Mouse (Mus musculus): Measurements from ENCODE around the gene Pbld1. TPM values are rescaled to one million over a fixed set of nuclear protein-coding genes. Genes with fewer than 3 reads are reported as not detected.

Pbld1 gene
- polyA plus RNA-seq, 1 experiment: 0.23 TPM

DNA sequence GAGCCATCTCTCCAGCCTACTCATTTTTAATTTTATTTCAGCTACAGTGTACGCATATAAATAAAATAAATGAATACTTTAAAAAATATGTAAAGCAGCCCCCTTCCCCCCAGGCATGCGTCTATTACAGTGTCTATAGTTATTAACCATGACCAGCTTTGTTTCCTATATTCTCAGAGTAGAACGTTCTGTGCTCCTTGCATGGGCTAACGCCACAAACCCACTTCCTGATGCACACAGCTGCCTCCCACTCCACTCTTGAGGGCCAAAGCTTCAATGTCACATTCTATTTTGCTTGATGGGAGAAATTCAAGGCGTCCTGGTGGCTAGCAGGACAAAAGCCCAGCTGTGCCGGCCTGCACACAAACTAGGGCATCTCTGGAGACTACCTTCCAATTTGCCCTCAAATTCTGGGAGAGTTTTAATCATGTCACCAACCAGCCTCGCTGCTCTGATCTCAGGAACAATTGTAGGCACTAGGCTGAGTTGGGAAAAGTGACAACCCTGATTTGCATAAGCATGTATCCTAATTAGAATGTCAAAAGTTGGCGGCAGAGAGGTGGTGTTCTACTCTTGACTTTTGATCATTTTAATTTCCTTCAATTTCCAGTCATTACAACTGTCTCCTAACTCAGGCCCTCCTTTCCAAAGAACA, 29.3 kb downstream of the Pbld1 start:
- WGBS: 14% methylated on average over 8 of the region's 8 CpGs
- Histone ChIP-seq H3K4me1 (replicated peaks; ENCODE audit: control insufficient read depth, insufficient read depth, low read length) (peaks cover 21% of the 10 kb centered on the region), H3K27me3 (ENCODE audit: control insufficient read depth, insufficient read depth, low read length) (no peaks in the 10 kb centered on the region), H3K4me3 (ENCODE audit: control insufficient read depth, insufficient read depth, low read length) (no peak overlapping the region), H3K36me3 (ENCODE audit: control insufficient read depth, insufficient read depth, low read length) (no peaks in the 10 kb centered on the region), H3K27ac (ENCODE audit: control insufficient read depth, insufficient read depth, low read length) (peak overlapping the region; percentile 49)
- DNase-seq: no peak
- TF ChIP-seq POLR2A (IDR thresholded peaks at IDR 0.05; ENCODE audit: control insufficient read depth, extremely low read depth, insufficient read depth, low read length, poor library complexity): no peak
- no peak for TF ChIP-seq CTCF (IDR thresholded peaks at IDR 0.05; ENCODE audit: borderline replicate concordance, control insufficient read depth, extremely low read depth, insufficient read depth, low read length, poor library complexity)

DNA sequence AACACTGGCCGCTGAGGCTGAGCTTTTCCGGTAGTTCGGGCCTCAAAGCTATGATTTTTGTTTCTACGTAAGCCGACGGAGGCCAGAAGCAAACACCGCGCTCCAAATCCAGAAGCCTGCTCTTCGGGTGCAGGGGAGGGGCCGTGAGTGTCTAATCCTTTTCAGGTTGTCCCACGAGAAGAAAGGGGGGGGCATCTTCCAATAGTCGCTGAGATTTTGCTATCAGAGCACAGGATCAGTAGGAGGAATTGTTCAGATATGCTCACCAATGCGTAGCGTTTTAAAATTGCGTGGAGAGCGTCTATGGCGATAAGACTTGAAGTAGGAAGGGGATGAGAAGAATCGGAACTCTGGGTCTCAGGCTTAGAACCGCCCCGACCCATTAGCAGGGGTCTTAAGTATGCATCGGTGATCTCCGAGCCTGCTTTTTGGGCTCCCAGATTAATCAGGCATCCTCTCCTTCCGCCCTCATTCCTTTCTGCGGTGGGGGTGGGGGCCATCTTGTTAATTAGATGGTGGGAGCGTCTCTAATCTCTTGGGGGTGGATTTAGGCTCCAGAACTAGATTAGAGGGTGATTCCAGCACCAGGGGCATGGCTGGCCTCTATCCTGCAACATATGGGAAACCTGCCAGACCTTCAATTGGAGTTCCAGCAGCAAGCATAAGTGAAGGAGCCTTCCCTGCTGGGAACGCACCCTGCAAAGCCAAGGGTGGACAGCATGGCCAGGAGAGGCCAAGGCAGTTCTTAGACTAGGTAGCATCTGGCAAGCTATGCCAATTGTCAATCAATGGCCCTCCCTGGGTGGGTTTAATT, 30.0 kb downstream of the Pbld1 start:
- no peak for DNase-seq
- H3K36me3 ChIP-seq (ENCODE audit: control insufficient read depth, insufficient read depth, low read length): no peaks in the 10 kb centered on the region
- no peaks in the 10 kb centered on the region for H3K27me3 ChIP-seq (ENCODE audit: control insufficient read depth, insufficient read depth, low read length)
- peaks cover 21% of the 10 kb centered on the region for H3K4me1 ChIP-seq (replicated peaks; ENCODE audit: control insufficient read depth, insufficient read depth, low read length)
- WGBS: 51% methylated on average over 26 of the region's 26 CpGs
- H3K27ac ChIP-seq (ENCODE audit: control insufficient read depth, insufficient read depth, low read length): no peak overlapping the region
- no peak for TF ChIP-seq CTCF (IDR thresholded peaks at IDR 0.05; ENCODE audit: borderline replicate concordance, control insufficient read depth, extremely low read depth, insufficient read depth, low read length, poor library complexity)
- TF ChIP-seq POLR2A (IDR thresholded peaks at IDR 0.05; ENCODE audit: control insufficient read depth, extremely low read depth, insufficient read depth, low read length, poor library complexity): no peak
- no peak overlapping the region for H3K4me3 ChIP-seq (ENCODE audit: control insufficient read depth, insufficient read depth, low read length)

GRCm38 (mm10) chr10:63091915-63092314, 32.0 kb downstream of the Pbld1 start:
- 89% methylated on average over 7 of the region's 7 CpGs for WGBS

GRCm38 (mm10) chr10:63092616-63093550, 32.9 kb downstream of the Pbld1 start:
- DNase-seq: no peak
- no peaks in the 10 kb centered on the region for H3K27me3 ChIP-seq (ENCODE audit: control insufficient read depth, insufficient read depth, low read length)
- H3K36me3 ChIP-seq (ENCODE audit: control insufficient read depth, insufficient read depth, low read length): no peaks in the 10 kb centered on the region
- peak overlapping the region; percentile 86 for H3K27ac ChIP-seq (ENCODE audit: control insufficient read depth, insufficient read depth, low read length)
- 43% methylated on average over 10 of the region's 10 CpGs for WGBS
- H3K4me1 ChIP-seq (replicated peaks; ENCODE audit: control insufficient read depth, insufficient read depth, low read length): peaks cover 21% of the 10 kb centered on the region
- TF ChIP-seq CTCF (IDR thresholded peaks at IDR 0.05; ENCODE audit: borderline replicate concordance, control insufficient read depth, extremely low read depth, insufficient read depth, low read length, poor library complexity) (no peak), POLR2A (IDR thresholded peaks at IDR 0.05; ENCODE audit: control insufficient read depth, extremely low read depth, insufficient read depth, low read length, poor library complexity) (no peak)
- no peak overlapping the region for H3K4me3 ChIP-seq (ENCODE audit: control insufficient read depth, insufficient read depth, low read length)

More at GRCm38 (mm10) chr10:63091915-63092314, 32.0 kb downstream of the Pbld1 start:
- Histone ChIP-seq H3K4me1 (replicated peaks; ENCODE audit: control insufficient read depth, insufficient read depth, low read length) (peaks cover 21% of the 10 kb centered on the region), H3K36me3 (ENCODE audit: control insufficient read depth, insufficient read depth, low read length) (no peaks in the 10 kb centered on the region), H3K27ac (ENCODE audit: control insufficient read depth, insufficient read depth, low read length) (no peak overlapping the region), H3K4me3 (ENCODE audit: control insufficient read depth, insufficient read depth, low read length) (no peak overlapping the region), H3K27me3 (ENCODE audit: control insufficient read depth, insufficient read depth, low read length) (no peaks in the 10 kb centered on the region)
- DNase-seq: no peak
- no peak for TF ChIP-seq CTCF (IDR thresholded peaks at IDR 0.05; ENCODE audit: borderline replicate concordance, control insufficient read depth, extremely low read depth, insufficient read depth, low read length, poor library complexity)

- TF ChIP-seq CTCF (IDR thresholded peaks at IDR 0.05; ENCODE audit: borderline replicate concordance, control insufficient read depth, extremely low read depth, insufficient read depth, low read length, poor library complexity) (no peak), POLR2A (IDR thresholded peaks at IDR 0.05; ENCODE audit: control insufficient read depth, extremely low read depth, insufficient read depth, low read length, poor library complexity) (no peak)
- Histone ChIP-seq H3K27me3 (ENCODE audit: control insufficient read depth, insufficient read depth, low read length) (peaks cover 3% of the 10 kb centered on the region; the same call in 1 of the 2 replicates), H3K4me3 (ENCODE audit: control insufficient read depth, insufficient read depth, low read length) (no peak overlapping the region), H3K36me3 (ENCODE audit: control insufficient read depth, insufficient read depth, low read length) (no peaks in the 10 kb centered on the region), H3K27ac (ENCODE audit: control insufficient read depth, insufficient read depth, low read length) (no peak overlapping the region), H3K4me1 (replicated peaks; ENCODE audit: control insufficient read depth, insufficient read depth, low read length) (peaks cover 20% of the 10 kb centered on the region)
- DNase-seq: no peak
- WGBS: 99% methylated on average over 2 of the region's 2 CpGs
Measured at GRCm38 (mm10) chr10:63096757-63097156, 36.8 kb downstream of the Pbld1 start.

GRCm38 (mm10) chr10:63098191-63098590, 38.2 kb downstream of the Pbld1 start:
- Histone ChIP-seq H3K36me3 (ENCODE audit: control insufficient read depth, insufficient read depth, low read length) (no peaks in the 10 kb centered on the region), H3K4me1 (replicated peaks; ENCODE audit: control insufficient read depth, insufficient read depth, low read length) (peaks cover 11% of the 10 kb centered on the region), H3K27me3 (ENCODE audit: control insufficient read depth, insufficient read depth, low read length) (peaks cover 3% of the 10 kb centered on the region; the same call in 1 of the 2 replicates), H3K4me3 (ENCODE audit: control insufficient read depth, insufficient read depth, low read length) (no peak overlapping the region), H3K27ac (ENCODE audit: control insufficient read depth, insufficient read depth, low read length) (no peak overlapping the region)
- WGBS: 88% methylated on average over 12 of the region's 12 CpGs
- DNase-seq: no peak
- TF ChIP-seq CTCF (IDR thresholded peaks at IDR 0.05; ENCODE audit: borderline replicate concordance, control insufficient read depth, extremely low read depth, insufficient read depth, low read length, poor library complexity) (no peak), POLR2A (IDR thresholded peaks at IDR 0.05; ENCODE audit: control insufficient read depth, extremely low read depth, insufficient read depth, low read length, poor library complexity) (no peak)

Data from thymus, adult 2 months (tissue).